Mouse (Mus musculus) liver, embryonic 14.5 days (tissue): ENCODE data around the gene Sar1b.

Experiments used
- CTCF ChIP-seq: IDR thresholded peaks from 2 replicates; pipeline ENCODE4 v1.5.1; 2016; ENCODE audit warnings: antibody characterized with exemption, low read depth, control low read depth
- EP300 ChIP-seq: IDR thresholded peaks from 2 replicates; pipeline ENCODE4 v1.6.1; 2016; ENCODE audit warnings: antibody characterized with exemption, low read depth

GRCm38 (mm10) chr11:51831962-51832909, 68.7 kb downstream of the Sar1b start:
- TF ChIP-seq CTCF (0 out of 2 replicates have a peak, but pooled peaks have one; percentile 16), EP300 (peak; percentile 13; the same call in 1 of the 2 replicates)
